Mouse (Mus musculus) E14TG2a.4 (cell line): ENCODE measurements around the gene Plcl1.

ENCODE experiments used
- CTCF ChIP-seq: conservative IDR thresholded peaks from 2 replicates; pipeline ENCODE4 v1.5.1; 2014; ENCODE audit warnings: low read length
- NANOG ChIP-seq: IDR thresholded peaks from 2 replicates; pipeline ENCODE4 v1.6.1; 2014; ENCODE audit warnings: borderline replicate concordance, low read length, mixed read lengths
- POU5F1 ChIP-seq: IDR thresholded peaks from 2 replicates; pipeline ENCODE4 v1.6.1; 2014; ENCODE audit warnings: low read length, borderline replicate concordance

DNA sequence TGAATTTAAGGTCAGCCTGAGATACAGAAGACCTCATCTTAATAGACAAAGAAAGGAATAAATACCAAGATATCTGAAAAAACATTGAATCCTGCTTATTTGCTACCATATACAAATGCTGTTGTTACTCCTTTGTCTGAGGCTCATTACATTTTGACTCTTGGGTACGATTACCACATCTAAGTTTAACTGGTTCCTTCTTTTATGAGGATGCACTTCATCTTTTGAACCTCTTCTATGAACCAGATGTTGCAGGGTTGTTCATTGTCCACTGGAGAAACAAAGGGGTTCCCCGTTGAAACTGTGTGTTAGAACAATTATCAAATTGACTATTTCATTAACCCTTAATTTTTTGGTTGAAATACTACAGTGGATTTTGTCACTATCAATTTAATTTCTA is 357.4 kb downstream of the Plcl1 start:
- TF ChIP-seq POU5F1 = no peak
- TF ChIP-seq CTCF = no peak
- no peak for TF ChIP-seq NANOG
